Mouse (Mus musculus): ENCODE results near the gene Sytl1.

- no peak for TF ChIP-seq BHLHE40 (IDR thresholded peaks at IDR 0.05; ENCODE audit: borderline replicate concordance, low read depth, low read length)
- peak in 1 of 2 experiments; percentile 30; a peak in 1 of 4 replicates for TF ChIP-seq POLR2A (IDR thresholded peaks at IDR 0.05; ENCODE audit: control insufficient read depth in 1 of 2, insufficient read depth in 1 of 2, low read depth in 1 of 2, low read length in 2 of 2, poor library complexity in 1 of 2)
- TF ChIP-seq RCOR1 (IDR thresholded peaks at IDR 0.05; ENCODE audit: low read depth, low read length) = peak; percentile 60; the same call in 1 of the 2 replicates
- TF ChIP-seq POLR2AphosphoS2 (IDR thresholded peaks at IDR 0.05; ENCODE audit: low read length) = no peak
- no peak for TF ChIP-seq ZKSCAN1 (IDR thresholded peaks at IDR 0.05; ENCODE audit: low read depth, low read length)
- TF ChIP-seq GATA1 (IDR thresholded peaks at IDR 0.05; ENCODE audit: low read depth, low read length) = peak; percentile 79
- TF ChIP-seq CTCF (IDR thresholded peaks at IDR 0.05 in 2 of 3, conservative IDR thresholded peaks at IDR 0.05 in 1 of 3; ENCODE audit: control insufficient read depth in 1 of 3, insufficient read depth in 1 of 3, low read depth in 2 of 3, low read length in 3 of 3, poor library complexity in 1 of 3, severe bottlenecking in 1 of 3) = no peak
- TF ChIP-seq TCF12 (IDR thresholded peaks at IDR 0.05; ENCODE audit: low read depth, low read length) = peak; percentile 89
- TF ChIP-seq MYB (IDR thresholded peaks at IDR 0.05; ENCODE audit: low read depth, low read length) = peak; percentile 59
- TF ChIP-seq NRF1 (IDR thresholded peaks at IDR 0.05; ENCODE audit: insufficient read depth, low read depth, low read length, poor library complexity, severe bottlenecking) = no peak
- peak; percentile 88 to 92 for TF ChIP-seq EP300 (IDR thresholded peaks at IDR 0.05; ENCODE audit: low read depth in 1 of 2, low read length in 2 of 2)
- no peak for TF ChIP-seq MAFK (IDR thresholded peaks at IDR 0.05; ENCODE audit: borderline replicate concordance, low read depth, low read length)
These were observed 18.6 kb downstream of the Sytl1 start for GRCm38 (mm10) chr4:133244289-133244688.
